Mouse (Mus musculus) kidney, adult 2 months (tissue): ENCODE results near the gene Foxd2.

Source experiments
- CTCF ChIP-seq: fragments of 200-500 bp; conservative IDR thresholded peaks from 2 replicates; pipeline ENCODE4 v1.5.1; 2011; ENCODE audit warnings: low read depth, mild to moderate bottlenecking, control low read depth, low read length, moderate library complexity, mixed read lengths; ENCODE audit not compliant: insufficient read depth, insufficient read length
- POLR2A ChIP-seq: fragments of 200-500 bp; IDR thresholded peaks from one replicate; pipeline ENCODE4 v1.6.1; 2011; ENCODE audit warnings: low read depth, low read length, control low read depth

- TF ChIP-seq CTCF (no peak), POLR2A (no peak)
Observed at GRCm38 (mm10) chr4:114929155-114929554, 20.5 kb upstream of the Foxd2 start.
